Mouse (Mus musculus) kidney, adult 2 months (tissue): ENCODE results near the gene Crisp4. TPM values are rescaled to one million over a fixed set of nuclear protein-coding genes. Genes with fewer than 3 reads are reported as not detected.

ENCODE experiments used
- DNase-seq: peaks from one replicate; pipeline ENCODE4 v3.0.0; 2021
- H3K27ac ChIP-seq: fragments of 200-500 bp; 2 replicates; pipeline ENCODE4 v1.5.1; 2012; ENCODE audit warnings: low read depth, low read length, control low read depth, inconsistent platforms; ENCODE audit not compliant: insufficient read depth
- H3K27me3 ChIP-seq: fragments of 200-500 bp; replicated peaks from 2 replicates; pipeline ENCODE4 v1.6.1; 2012; ENCODE audit warnings: mild to moderate bottlenecking, moderate library complexity, low read length, inconsistent platforms; ENCODE audit not compliant: control insufficient read depth, insufficient read depth
- H3K36me3 ChIP-seq: fragments of 200-500 bp; 2 replicates; pipeline ENCODE4 v1.6.1; 2012; ENCODE audit warnings: mild to moderate bottlenecking, moderate library complexity, low read length, inconsistent platforms; ENCODE audit not compliant: control insufficient read depth, insufficient read depth
- H3K4me1 ChIP-seq: fragments of 200-500 bp; 2 replicates; pipeline ENCODE4 v1.6.1; 2011; ENCODE audit warnings: low read length; ENCODE audit not compliant: control insufficient read depth, insufficient read depth
- H3K4me3 ChIP-seq: fragments of 200-500 bp; 2 replicates; pipeline ENCODE4 v1.5.1; 2011; ENCODE audit warnings: mild to moderate bottlenecking, low read depth, low read length, control low read depth; ENCODE audit not compliant: insufficient read depth
- CTCF ChIP-seq: fragments of 200-500 bp; conservative IDR thresholded peaks from 2 replicates; pipeline ENCODE4 v1.5.1; 2011; ENCODE audit warnings: low read depth, mild to moderate bottlenecking, control low read depth, low read length, moderate library complexity, mixed read lengths; ENCODE audit not compliant: insufficient read depth, insufficient read length
- POLR2A ChIP-seq: fragments of 200-500 bp; IDR thresholded peaks from one replicate; pipeline ENCODE4 v1.6.1; 2011; ENCODE audit warnings: low read depth, low read length, control low read depth
- WGBS: fragments of 180-500 bp; shearing (Covaris S2); methylation state at CpG from one replicate; pipeline ENCODE4 v1.1.7; 2018; 5-methylcytosine and 5-hydroxymethylcytosine counted together
- polyA plus RNA-seq: library from polyadenylated mRNA; depleted of rRNA; stranded (reverse); fragments of >200 nt; gene quantifications from 2 replicates; pipeline ENCODE4 v1.2.3, GENCODE M21; 2012; rRNA removed

Crisp4 gene
- polyA plus RNA-seq, 1 experiment = not detected

DNA sequence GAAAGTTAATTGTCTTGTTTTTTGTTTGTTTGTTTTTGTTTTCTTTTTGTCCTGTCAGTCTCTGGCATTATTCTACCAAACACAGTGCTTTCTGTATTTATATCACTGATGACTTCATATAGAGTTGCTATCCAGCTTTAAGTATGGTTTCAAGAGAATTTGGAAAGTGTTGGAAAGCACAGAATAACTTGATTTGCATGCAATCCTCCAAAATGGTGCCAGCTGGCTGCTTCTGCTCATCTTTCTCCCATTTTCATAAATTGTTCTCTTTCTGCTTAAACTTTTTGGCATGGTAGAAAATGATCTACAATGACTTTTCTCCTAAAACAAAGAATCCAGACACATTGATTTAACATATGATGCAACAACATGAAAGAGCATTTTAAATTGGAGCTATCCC lies 2.5 kb upstream of the Crisp4 start:
- Histone ChIP-seq H3K4me1 (no peaks in the 10 kb centered on the region), H3K4me3 (no peak overlapping the region), H3K36me3 (no peaks in the 10 kb centered on the region), H3K27ac (no peak overlapping the region), H3K27me3 (no peaks in the 10 kb centered on the region)
- no peak for TF ChIP-seq POLR2A
- no peak for TF ChIP-seq CTCF
- DNase-seq = no peak

DNA sequence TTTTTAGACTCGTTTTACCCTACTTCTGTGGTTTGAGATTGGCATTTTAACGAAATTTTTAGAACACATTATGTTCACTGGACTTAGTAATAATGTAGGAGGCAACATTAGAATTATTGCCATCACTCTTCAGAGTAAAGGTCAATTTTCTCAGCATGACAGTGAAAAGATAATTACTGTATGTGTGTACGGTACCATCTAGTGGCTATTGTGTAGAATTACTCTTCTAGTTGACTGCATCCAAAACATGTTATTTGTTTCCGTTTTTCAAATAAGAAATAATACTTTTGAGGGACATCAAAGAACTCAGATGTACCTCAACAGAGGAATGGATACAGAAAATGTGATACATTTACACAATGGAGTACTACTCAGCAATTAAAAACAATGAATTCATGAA lies 14.0 kb downstream of the Crisp4 start:
- TF ChIP-seq POLR2A = no peak
- Histone ChIP-seq H3K36me3 (no peaks in the 10 kb centered on the region), H3K4me1 (no peaks in the 10 kb centered on the region), H3K27me3 (no peaks in the 10 kb centered on the region), H3K4me3 (no peak overlapping the region), H3K27ac (no peak overlapping the region)
- no peak for DNase-seq
- WGBS = 59% methylated on average over 4 of the region's 4 CpGs

GRCm38 (mm10) chr1:18129983-18130382 lies 15.7 kb downstream of the Crisp4 start:
- WGBS = 67% methylated on average over 4 of the region's 4 CpGs
- Histone ChIP-seq H3K4me1 (no peaks in the 10 kb centered on the region), H3K36me3 (no peaks in the 10 kb centered on the region), H3K27ac (no peak overlapping the region), H3K4me3 (no peak overlapping the region), H3K27me3 (no peaks in the 10 kb centered on the region)
- TF ChIP-seq POLR2A (no peak), CTCF (no peak)
- no peak for DNase-seq

DNA sequence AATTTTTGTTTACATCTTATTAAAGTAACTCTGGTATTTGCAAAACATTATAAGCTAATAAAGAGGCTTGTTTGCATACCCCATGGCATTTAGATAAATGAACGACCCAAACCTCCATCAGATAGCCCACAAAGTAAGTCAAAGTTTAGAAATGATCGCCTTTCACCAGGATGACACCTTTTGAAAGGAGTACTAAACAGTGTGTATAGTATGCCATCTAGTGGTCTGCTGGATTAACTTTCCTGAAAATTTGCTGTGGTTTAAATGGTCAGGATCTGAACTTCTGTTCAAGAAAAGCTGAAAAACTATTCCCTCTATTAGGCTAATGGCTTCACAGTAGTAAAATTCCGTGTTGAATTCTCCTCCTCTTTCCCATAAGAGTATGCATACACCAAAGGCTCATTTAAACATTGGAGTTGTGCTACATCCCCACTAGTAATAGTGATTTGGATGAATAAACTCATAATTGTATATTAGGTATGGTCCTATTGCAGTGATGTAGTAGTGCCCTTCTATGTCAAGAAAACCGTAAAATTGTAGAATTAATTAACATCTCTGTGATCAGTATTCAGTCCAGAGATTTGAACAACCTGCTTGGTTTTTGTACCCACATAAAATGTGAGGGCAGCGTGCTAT lies 38.9 kb downstream of the Crisp4 start:
- WGBS = 34% methylated on average over 5 of the region's 5 CpGs
- no peak overlapping the region for H3K4me3 ChIP-seq
- H3K36me3 ChIP-seq = no peaks in the 10 kb centered on the region
- TF ChIP-seq POLR2A = no peak
- TF ChIP-seq CTCF = no peak
- no peaks in the 10 kb centered on the region for H3K4me1 ChIP-seq
- H3K27ac ChIP-seq = no peak overlapping the region
- DNase-seq = peak; percentile 17
- no peaks in the 10 kb centered on the region for H3K27me3 ChIP-seq

DNA sequence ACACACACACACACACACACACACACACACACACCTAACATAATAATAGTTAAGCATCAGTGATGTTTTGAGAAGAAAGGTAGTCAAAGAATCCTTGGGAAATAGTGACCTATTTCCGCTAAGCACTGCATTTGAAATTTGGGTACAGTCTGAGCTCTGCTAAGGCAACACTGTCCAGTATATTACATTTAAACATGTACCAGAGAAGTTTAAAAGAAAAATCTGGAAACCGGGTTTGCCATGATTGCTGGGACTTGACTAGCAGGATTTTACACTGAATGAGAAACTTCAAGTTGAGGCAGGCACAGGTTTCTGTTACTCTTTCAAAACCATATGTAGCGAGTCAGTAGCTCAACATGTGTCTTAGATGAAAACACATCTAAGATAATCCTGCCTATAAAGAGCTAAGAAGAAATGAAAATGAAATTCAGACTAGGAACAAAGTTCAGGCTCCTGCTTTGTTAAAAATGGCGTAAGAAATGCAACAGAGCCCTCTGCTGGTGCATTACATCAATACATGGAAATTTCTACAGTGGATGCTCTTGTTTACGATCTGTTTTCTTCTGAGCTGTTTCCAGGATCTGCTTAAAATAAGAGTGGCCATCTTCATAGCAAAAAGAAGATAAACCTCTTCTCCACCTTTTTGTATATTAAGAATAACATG lies 39.7 kb downstream of the Crisp4 start:
- no peaks in the 10 kb centered on the region for H3K36me3 ChIP-seq
- 46% methylated on average over 5 of the region's 5 CpGs for WGBS
- peak; percentile 24 for DNase-seq
- no peaks in the 10 kb centered on the region for H3K27me3 ChIP-seq
- 0 out of 2 replicates have a peak, but pooled peaks have one; percentile 7 for TF ChIP-seq CTCF
- no peak for TF ChIP-seq POLR2A
- H3K27ac ChIP-seq = no peak overlapping the region
- no peaks in the 10 kb centered on the region for H3K4me1 ChIP-seq
- no peak overlapping the region for H3K4me3 ChIP-seq

- Histone ChIP-seq H3K4me1 (no peaks in the 10 kb centered on the region), H3K27ac (no peak overlapping the region), H3K27me3 (no peaks in the 10 kb centered on the region), H3K4me3 (no peak overlapping the region), H3K36me3 (no peaks in the 10 kb centered on the region)
- TF ChIP-seq POLR2A (no peak), CTCF (no peak)
- WGBS = 88% methylated on average over 1 of the region's 1 CpGs
- DNase-seq = no peak
Observed at GRCm38 (mm10) chr1:18105029-18105865, 40.5 kb downstream of the Crisp4 start.

Other genes with a start within 250 kb of the Crisp4 start
- gene Defb18, start 91.5 kb upstream of the Crisp4 start, polyA plus RNA-seq = not detected in 2 replicates
- not detected in 2 replicates for gene Defb41, start 119.2 kb upstream of the Crisp4 start, polyA plus RNA-seq